In genomic region chr3:33060343-33060937, GRCm38 (mm10) we compare ENCODE assay signal across 30 mouse cellular contexts.
DNase-seq lines count a peak whose midpoint lies in the region; ATAC-seq and TF ChIP-seq lines count a peak whose summit lies in the region.
"Had no signal": no experiment of that assay in that cellular context is flagged by ENCODE, and none has a peak within 500 bp of the region (broad histone marks: within the 10 kb centered on the region; RNA-seq: fewer than 3 reads in every experiment).

No protein-coding gene starts in this region.

- WGBS in hindbrain, embryonic 13.5 days: 41% methylated on average over 7 of the region's 7 CpGs
- WGBS in hindbrain, embryonic 10.5 days: 64% methylated on average over 7 of the region's 7 CpGs
- 43% methylated on average over 7 of the region's 7 CpGs for WGBS in midbrain, embryonic 16.5 days
- WGBS in midbrain, postnatal 0 days: 31% methylated on average over 7 of the region's 7 CpGs
- WGBS in neural tube, embryonic 14.5 days: 28% methylated on average over 7 of the region's 7 CpGs
- 56% methylated on average over 7 of the region's 7 CpGs for WGBS in intestine, postnatal 0 days

- no peak overlapping the region for H3K9ac ChIP-seq in hindbrain, embryonic 13.5 days
- H3K9ac ChIP-seq in midbrain, embryonic 16.5 days (ENCODE audit: low read depth, low read length): no peak overlapping the region
- no peak overlapping the region for H3K9ac ChIP-seq in midbrain, postnatal 0 days (replicated peaks; ENCODE audit: low read length, poor library complexity, severe bottlenecking)
- H3K9ac ChIP-seq in neural tube, embryonic 14.5 days (replicated peaks; ENCODE audit: low read depth, low read length): no peak overlapping the region
- no peak overlapping the region for H3K9ac ChIP-seq in intestine, postnatal 0 days (ENCODE audit: low read depth, low read length)
- H3K9ac ChIP-seq: embryonic facial prominence, embryonic 15.5 days; heart, embryonic 12.5 days; limb, embryonic 12.5 days; liver, embryonic 15.5 days; lung, embryonic 14.5 days; neural tube, embryonic 12.5 days had no signal

- no peaks in the 10 kb centered on the region for H3K27me3 ChIP-seq in hindbrain, embryonic 13.5 days
- no peaks in the 10 kb centered on the region for H3K27me3 ChIP-seq in hindbrain, embryonic 10.5 days (ENCODE audit: insufficient read depth, poor library complexity, severe bottlenecking)
- no peaks in the 10 kb centered on the region for H3K27me3 ChIP-seq in midbrain, embryonic 16.5 days (ENCODE audit: control insufficient read depth, insufficient read depth, low read depth, low read length)
- no peaks in the 10 kb centered on the region for H3K27me3 ChIP-seq in midbrain, postnatal 0 days (ENCODE audit: insufficient read depth, low read length)
- H3K27me3 ChIP-seq in neural tube, embryonic 14.5 days (ENCODE audit: control insufficient read depth, insufficient read depth, low read length): no peaks in the 10 kb centered on the region
- H3K27me3 ChIP-seq in intestine, postnatal 0 days (replicated peaks; ENCODE audit: control insufficient read depth, insufficient read depth, low read length): no peaks in the 10 kb centered on the region
- H3K27me3 ChIP-seq: embryonic facial prominence, embryonic 15.5 days; heart, embryonic 12.5 days; limb, embryonic 12.5 days; liver, embryonic 15.5 days; neural tube, embryonic 12.5 days had no signal

- no peak for DNase-seq in hindbrain, embryonic 10.5 days (ENCODE audit: low spot score)
- no peak for DNase-seq in midbrain, postnatal 0 days (ENCODE audit: low spot score)
- peak; percentile 40 for DNase-seq in brain, embryonic 14.5 days (ENCODE audit: low read depth)
- DNase-seq in c-Kit-positive CD71-positive TER-119-positive erythroid progenitor cells, embryonic 14.5 days (ENCODE audit: low spot score): no peak
- DNase-seq: adrenal gland, postnatal 10 days; B cell, adult 2 months; cerebellum, adult 2 months; cerebellum, postnatal 14 days; heart, adult 2 months; heart, postnatal 4 days; kidney, adult 2 months; kidney, postnatal 36 days; layer of hippocampus, postnatal 36 days; lung, embryonic 14.5 days; lung, postnatal 14 days; midbrain, embryonic 14.5 days; retina, postnatal 1 day; right cerebral cortex, postnatal 14 days; thymus, postnatal 14 days had no signal

- TF ChIP-seq POLR2A in brain, embryonic 14.5 days (IDR thresholded peaks at IDR 0.05; ENCODE audit: borderline replicate concordance, extremely low read depth, insufficient read depth, insufficient read length, poor library complexity, severe bottlenecking): no peak

- H3K4me2 ChIP-seq in hindbrain, embryonic 13.5 days: peak overlapping the region; percentile 7; the same call in 1 of the 2 replicates
- H3K4me2 ChIP-seq in midbrain, embryonic 16.5 days (ENCODE audit: low read length): no peak overlapping the region
- no peak overlapping the region for H3K4me2 ChIP-seq in midbrain, postnatal 0 days (ENCODE audit: low read depth, low read length, poor library complexity, severe bottlenecking)
- 0 out of 2 replicates have a peak overlapping the region, but pooled peaks have one; percentile 7 for H3K4me2 ChIP-seq in neural tube, embryonic 14.5 days (ENCODE audit: low read depth, low read length)
- no peak overlapping the region for H3K4me2 ChIP-seq in intestine, postnatal 0 days (replicated peaks; ENCODE audit: low read depth)
- H3K4me2 ChIP-seq: embryonic facial prominence, embryonic 15.5 days; heart, embryonic 12.5 days; limb, embryonic 12.5 days; liver, embryonic 15.5 days; lung, embryonic 14.5 days had no signal

- TF ChIP-seq CTCF in midbrain, postnatal 0 days (IDR thresholded peaks at IDR 0.05): no peak
- no peak for TF ChIP-seq CTCF in brain, embryonic 14.5 days (IDR thresholded peaks at IDR 0.05; ENCODE audit: borderline replicate concordance, extremely low read depth, insufficient read depth, insufficient read length)
- TF ChIP-seq CTCF in intestine, postnatal 0 days (IDR thresholded peaks at IDR 0.05; ENCODE audit: low read depth): no peak

- H3K4me3 ChIP-seq in hindbrain, embryonic 13.5 days: no peak overlapping the region
- no peak overlapping the region for H3K4me3 ChIP-seq in hindbrain, embryonic 10.5 days
- no peak overlapping the region for H3K4me3 ChIP-seq in midbrain, embryonic 16.5 days (ENCODE audit: low read depth, low read length)
- H3K4me3 ChIP-seq in midbrain, postnatal 0 days (ENCODE audit: low read depth, low read length): no peak overlapping the region
- no peak overlapping the region for H3K4me3 ChIP-seq in neural tube, embryonic 14.5 days (ENCODE audit: low read depth, low read length)
- no peak overlapping the region for H3K4me3 ChIP-seq in intestine, postnatal 0 days (ENCODE audit: low read depth, low read length)
- H3K4me3 ChIP-seq: embryonic facial prominence, embryonic 10.5 days; embryonic facial prominence, embryonic 15.5 days; heart, adult 2 months; heart, embryonic 12.5 days; limb, embryonic 12.5 days; liver, embryonic 15.5 days; neural tube, embryonic 12.5 days had no signal

- H3K4me1 ChIP-seq in hindbrain, embryonic 13.5 days (replicated peaks): peaks cover 31% of the 10 kb centered on the region
- peaks cover 33% of the 10 kb centered on the region for H3K4me1 ChIP-seq in hindbrain, embryonic 10.5 days (replicated peaks)
- H3K4me1 ChIP-seq in midbrain, embryonic 16.5 days (ENCODE audit: control insufficient read depth, insufficient read depth, low read length): peaks cover 14% of the 10 kb centered on the region
- H3K4me1 ChIP-seq in midbrain, postnatal 0 days (ENCODE audit: insufficient read depth, low read length): peaks cover 4% of the 10 kb centered on the region; the same call in 1 of the 2 replicates
- H3K4me1 ChIP-seq in neural tube, embryonic 14.5 days (ENCODE audit: control insufficient read depth, insufficient read depth, low read length): peaks cover 9% of the 10 kb centered on the region; the same call in 1 of the 2 replicates
- no peaks in the 10 kb centered on the region for H3K4me1 ChIP-seq in intestine, postnatal 0 days (replicated peaks; ENCODE audit: control insufficient read depth, insufficient read depth, low read length)
- H3K4me1 ChIP-seq: embryonic facial prominence, embryonic 15.5 days; heart, embryonic 12.5 days; liver, embryonic 15.5 days had no signal

- H3K36me3 ChIP-seq in hindbrain, embryonic 13.5 days: no peaks in the 10 kb centered on the region
- H3K36me3 ChIP-seq in hindbrain, embryonic 10.5 days: no peaks in the 10 kb centered on the region
- no peaks in the 10 kb centered on the region for H3K36me3 ChIP-seq in midbrain, embryonic 16.5 days (ENCODE audit: control insufficient read depth, insufficient read depth, low read length)
- no peaks in the 10 kb centered on the region for H3K36me3 ChIP-seq in midbrain, postnatal 0 days (ENCODE audit: insufficient read depth, low read length)
- no peaks in the 10 kb centered on the region for H3K36me3 ChIP-seq in neural tube, embryonic 14.5 days (ENCODE audit: control insufficient read depth, insufficient read depth, low read length)
- no peaks in the 10 kb centered on the region for H3K36me3 ChIP-seq in intestine, postnatal 0 days (ENCODE audit: control insufficient read depth, insufficient read depth)
- H3K36me3 ChIP-seq: embryonic facial prominence, embryonic 10.5 days; embryonic facial prominence, embryonic 15.5 days; G1E; heart, embryonic 12.5 days; limb, embryonic 12.5 days; liver, embryonic 15.5 days; neural tube, embryonic 12.5 days had no signal

- H3K27ac ChIP-seq in hindbrain, embryonic 13.5 days: no peak overlapping the region; the same call in 1 of the 2 replicates
- H3K27ac ChIP-seq in hindbrain, embryonic 10.5 days: no peak overlapping the region
- H3K27ac ChIP-seq in midbrain, embryonic 16.5 days (ENCODE audit: low read length): no peak overlapping the region
- no peak overlapping the region for H3K27ac ChIP-seq in midbrain, postnatal 0 days (ENCODE audit: low read depth, low read length)
- H3K27ac ChIP-seq in neural tube, embryonic 14.5 days (ENCODE audit: low read depth, low read length): peak overlapping the region; percentile 23; the same call in 1 of the 2 replicates
- H3K27ac ChIP-seq in intestine, postnatal 0 days (ENCODE audit: low read depth, low read length): no peak overlapping the region
- H3K27ac ChIP-seq: embryonic facial prominence, embryonic 10.5 days; embryonic facial prominence, embryonic 15.5 days; heart, adult 2 months; limb, embryonic 12.5 days; liver, embryonic 15.5 days; neural tube, embryonic 12.5 days had no signal

- no peaks in the 10 kb centered on the region for H3K9me3 ChIP-seq in hindbrain, embryonic 13.5 days
- no peaks in the 10 kb centered on the region for H3K9me3 ChIP-seq in hindbrain, embryonic 10.5 days
- no peaks in the 10 kb centered on the region for H3K9me3 ChIP-seq in midbrain, embryonic 16.5 days (replicated peaks; ENCODE audit: control insufficient read depth, low read length, poor library complexity, severe bottlenecking)
- no peaks in the 10 kb centered on the region for H3K9me3 ChIP-seq in midbrain, postnatal 0 days (ENCODE audit: low read length)
- no peaks in the 10 kb centered on the region for H3K9me3 ChIP-seq in neural tube, embryonic 14.5 days (ENCODE audit: control insufficient read depth, low read length)
- no peaks in the 10 kb centered on the region for H3K9me3 ChIP-seq in intestine, postnatal 0 days (ENCODE audit: control insufficient read depth)
- H3K9me3 ChIP-seq: embryonic facial prominence, embryonic 10.5 days; embryonic facial prominence, embryonic 15.5 days; G1E; heart, embryonic 12.5 days; limb, embryonic 12.5 days; liver, embryonic 15.5 days; neural tube, embryonic 12.5 days had no signal

- 0 out of 2 replicates have a peak, but pooled peaks have one; percentile 23 for ATAC-seq in hindbrain, embryonic 13.5 days (ENCODE audit: low FRiP score)
- peak; percentile 22; the same call in 1 of the 2 replicates for ATAC-seq in midbrain, embryonic 16.5 days
- ATAC-seq in midbrain, postnatal 0 days (ENCODE audit: low FRiP score): no peak
- ATAC-seq in neural tube, embryonic 14.5 days (ENCODE audit: low read depth): peak; percentile 41
- ATAC-seq in intestine, postnatal 0 days: no peak

Comparison
In these comparisons a context has a peak if more than half of its experiments do, and no peak if none do; other contexts are left out.
1. ATAC-seq: peak in hindbrain, embryonic 13.5 days (single experiment), midbrain, embryonic 16.5 days (single experiment) and neural tube, embryonic 14.5 days (single experiment); none in midbrain, postnatal 0 days (single experiment) and intestine, postnatal 0 days (single experiment).
2. H3K4me2 ChIP-seq: peak in hindbrain, embryonic 13.5 days (single experiment) and neural tube, embryonic 14.5 days (single experiment); none in midbrain, embryonic 16.5 days (single experiment), midbrain, postnatal 0 days (single experiment) and intestine, postnatal 0 days (single experiment).